Mouse (Mus musculus) liver, embryonic 14.5 days (tissue): ENCODE measurements around the gene Clk2.
"Not testable (repeated sequence)": the region's sequence is repeated elsewhere in the genome, so short reads cannot be mapped to it uniquely, and the experiment has no call there.

Source experiments
- CTCF ChIP-seq: IDR thresholded peaks from 2 replicates; pipeline ENCODE4 v1.5.1; 2016; ENCODE audit warnings: antibody characterized with exemption, low read depth, control low read depth
- EP300 ChIP-seq: IDR thresholded peaks from 2 replicates; pipeline ENCODE4 v1.6.1; 2016; ENCODE audit warnings: antibody characterized with exemption, low read depth

- TF ChIP-seq CTCF, EP300: not testable (repeated sequence)
Observed at GRCm38 (mm10) chr3:89161207-89161606, 3.4 kb upstream of the Clk2 start.
